Mouse (Mus musculus) kidney, postnatal 25 days (tissue): ENCODE measurements around the gene Aox2.

ENCODE experiments used
- DNase-seq, 2 experiments: peaks; one replicate each; pipeline ENCODE4 v3.0.0; 2021; ENCODE audit warnings: mixed read lengths in 2 of 2

Gene Aox2

DNA sequence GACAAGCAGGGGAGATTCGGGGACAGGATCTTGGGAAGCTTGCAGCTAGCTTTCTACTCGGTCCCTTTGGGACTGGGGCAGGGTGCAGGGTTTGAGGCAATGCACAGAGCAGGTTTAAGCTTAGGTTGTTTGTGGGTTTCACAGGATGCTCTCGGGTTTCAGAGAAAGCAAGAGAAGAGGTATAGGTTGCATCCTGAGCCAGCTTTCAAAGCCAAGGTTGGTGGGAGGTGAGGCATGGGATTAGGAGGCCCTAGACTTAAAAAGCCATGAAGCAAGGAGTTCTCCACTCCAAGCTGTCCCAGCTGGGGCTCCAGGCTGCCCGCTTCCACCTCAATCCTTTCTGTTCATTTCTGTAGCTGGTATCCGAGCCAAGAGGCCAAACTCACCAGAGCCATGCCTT, at the start of gene Aox2:
Gene Aox2 (plus strand): TSS at position 301 of the 400 bp plus-strand sequence.
- DNase-seq: no peak

DNA sequence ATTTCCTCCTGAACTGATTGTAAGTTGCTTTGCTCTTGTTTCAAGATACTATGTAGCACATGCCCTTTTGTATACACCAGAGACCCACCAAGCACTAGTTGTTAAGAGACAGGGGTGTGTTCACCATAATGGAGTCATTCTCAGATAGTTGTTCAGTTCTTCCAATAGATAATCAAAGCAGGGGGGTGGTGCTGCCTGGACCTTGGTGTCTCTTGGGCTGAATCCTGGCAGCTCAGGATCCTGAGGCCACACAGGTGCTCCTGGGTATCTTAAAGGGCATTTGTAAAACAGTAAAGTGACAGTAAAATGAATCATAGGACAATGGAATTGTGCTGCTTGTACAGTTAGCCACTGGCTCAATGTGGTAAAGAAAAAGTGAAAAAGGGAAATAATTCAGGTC, 49.2 kb upstream of the Aox2 start:
- DNase-seq: no peak

- DNase-seq: no peak
Measured at GRCm38 (mm10) chr1:58229774-58230173, 48.4 kb upstream of the Aox2 start.

DNA sequence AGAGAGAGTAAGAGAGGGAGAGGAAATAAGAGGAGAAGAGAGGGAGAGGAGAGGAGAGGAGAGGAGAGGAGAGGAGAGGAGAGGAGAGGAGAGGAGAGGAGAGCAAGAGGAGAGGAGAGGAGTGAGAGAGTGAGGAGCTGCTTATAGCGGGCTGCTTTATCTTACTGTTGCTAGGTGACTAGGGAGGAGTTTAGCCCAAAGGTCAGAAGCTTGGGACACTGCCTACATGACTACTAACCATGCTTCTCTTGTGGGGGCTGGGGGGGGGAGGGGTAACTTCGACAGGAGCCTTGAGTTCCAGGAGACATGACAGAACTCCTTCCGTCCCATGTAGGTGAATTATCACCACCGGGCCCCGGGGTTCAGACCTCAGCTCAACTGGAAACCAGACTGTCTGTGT, 47.6 kb upstream of the Aox2 start:
- no peak for DNase-seq

DNA sequence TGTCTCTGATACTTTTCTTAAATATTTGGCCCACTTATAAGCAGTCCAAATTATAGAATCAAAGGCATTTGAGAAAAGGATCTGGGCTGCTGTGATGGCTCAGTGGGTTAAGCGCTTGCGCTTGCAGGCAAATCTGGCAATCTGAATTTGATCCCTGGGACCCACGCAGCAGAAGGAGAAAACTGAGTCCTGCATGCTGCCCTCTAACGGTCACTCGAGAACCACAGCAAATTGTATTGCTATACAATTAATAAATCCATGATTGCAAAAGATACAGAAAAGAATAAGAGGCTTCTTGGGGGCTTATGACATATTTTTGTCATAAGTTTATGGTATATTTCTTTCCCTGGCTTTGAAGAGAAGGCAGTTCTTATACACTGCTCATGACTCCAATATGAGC, 42.7 kb upstream of the Aox2 start:
- DNase-seq: no peak

DNA sequence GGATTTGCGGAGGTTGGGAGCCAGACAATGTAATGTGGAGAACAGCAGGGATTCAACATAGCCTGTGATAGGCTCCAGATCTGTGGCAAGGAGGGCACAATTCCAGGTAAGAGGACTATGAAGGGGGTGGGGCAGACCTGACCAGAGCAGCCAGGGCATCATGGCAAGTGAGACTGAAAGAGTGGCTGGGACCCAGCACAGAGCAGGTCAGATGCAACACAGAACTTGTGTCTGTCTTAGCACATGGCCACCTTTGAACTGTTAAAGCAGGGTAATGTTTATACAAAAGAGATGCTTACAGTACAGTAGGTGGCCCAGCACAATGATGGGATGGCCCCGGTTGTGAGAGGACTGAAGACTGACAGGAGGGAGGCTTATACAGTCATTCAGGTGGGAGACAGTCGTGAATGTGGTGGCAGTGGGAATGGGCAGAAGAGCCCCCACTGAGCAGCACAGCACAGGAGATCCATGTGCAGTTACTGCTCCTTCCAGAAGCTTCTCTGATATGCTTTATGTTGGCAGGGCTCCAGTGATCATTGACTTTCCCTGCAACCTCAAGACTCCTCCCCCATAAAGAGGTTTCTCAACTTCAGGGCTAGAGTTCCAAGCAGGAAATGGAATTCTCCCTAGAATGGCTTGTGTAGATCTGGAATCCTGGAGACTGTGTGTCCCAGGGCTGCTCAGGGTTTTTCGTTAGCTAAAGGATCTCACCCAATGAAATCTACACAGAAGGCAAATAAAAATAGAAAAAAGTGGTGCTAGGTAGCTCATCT, 40.4 kb upstream of the Aox2 start:
- peak; percentile 28 to 35 for DNase-seq

GRCm38 (mm10) chr1:58238440-58238839, 39.7 kb upstream of the Aox2 start:
- DNase-seq: no peak

GRCm38 (mm10) chr1:58238961-58239360, 39.2 kb upstream of the Aox2 start:
- DNase-seq: no peak

GRCm38 (mm10) chr1:58240347-58240746, 37.8 kb upstream of the Aox2 start:
- DNase-seq: no peak

DNA sequence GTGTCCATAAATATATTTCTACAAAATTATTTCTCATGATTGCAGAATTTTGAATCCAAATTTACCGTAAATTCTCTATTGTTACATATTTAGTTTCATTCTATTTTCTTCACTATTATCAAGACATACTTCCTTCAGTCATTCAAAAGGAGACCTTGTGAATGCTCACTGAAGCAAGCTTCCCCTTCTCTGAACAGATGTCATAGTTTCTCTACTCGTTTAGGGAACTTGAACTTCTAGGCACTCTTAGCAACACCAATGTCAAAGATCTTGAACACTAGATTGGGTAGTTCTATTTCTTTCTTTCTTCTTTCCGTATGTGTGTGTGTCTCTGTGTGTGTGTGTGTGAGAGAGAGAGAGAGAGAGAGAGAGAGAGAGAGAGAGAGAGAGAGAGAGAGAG, 33.6 kb upstream of the Aox2 start:
- DNase-seq: no peak

GRCm38 (mm10) chr1:58248518-58248917, 29.6 kb upstream of the Aox2 start:
- no peak for DNase-seq

GRCm38 (mm10) chr1:58253466-58253865, 24.7 kb upstream of the Aox2 start:
- DNase-seq: no peak

- DNase-seq: no peak
Measured at GRCm38 (mm10) chr1:58257195-58257991, 20.7 kb upstream of the Aox2 start.

GRCm38 (mm10) chr1:58260311-58260710, 17.8 kb upstream of the Aox2 start:
- no peak for DNase-seq

- DNase-seq: no peak
Measured at GRCm38 (mm10) chr1:58268231-58268630, 9.9 kb upstream of the Aox2 start.

DNA sequence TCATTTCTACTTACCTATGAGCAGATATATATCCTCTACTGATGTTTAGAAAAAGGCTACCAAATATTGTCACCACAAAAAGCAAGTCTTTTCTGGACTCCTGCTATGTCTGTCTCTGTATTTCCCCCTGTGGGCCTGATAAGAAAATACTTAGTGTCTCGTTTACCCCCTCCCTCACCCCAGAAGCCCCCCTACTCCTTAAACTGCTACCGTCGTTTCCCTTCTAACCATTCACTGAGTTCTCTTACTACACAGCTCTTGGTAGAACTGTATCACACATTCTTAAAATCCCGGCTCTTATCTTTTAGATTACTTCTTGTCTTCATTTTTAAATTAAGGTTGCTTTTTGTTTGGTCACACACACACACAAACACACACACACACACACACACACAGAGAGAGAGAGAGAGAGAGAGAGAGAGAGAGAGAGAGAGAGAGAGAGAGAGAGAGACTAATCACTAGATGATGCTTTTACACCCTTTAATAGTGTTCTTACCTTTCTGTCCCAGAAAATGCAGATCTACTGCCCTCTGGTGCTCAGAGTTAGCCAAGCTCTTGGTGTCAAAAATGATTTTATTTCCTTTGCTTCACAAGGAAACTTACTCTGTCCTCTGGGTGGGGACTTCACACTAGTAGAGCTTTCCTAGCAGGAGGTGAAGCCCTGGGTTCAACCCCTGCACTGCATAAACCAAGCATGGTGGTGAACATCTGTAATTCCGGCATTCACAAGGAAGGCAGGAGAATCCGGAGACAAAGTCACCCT, 7.1 kb upstream of the Aox2 start:
- DNase-seq: peak in 1 of 2 experiments; percentile 57

GRCm38 (mm10) chr1:58275879-58276278, 2.2 kb upstream of the Aox2 start:
- no peak for DNase-seq

- no peak for DNase-seq
Measured at GRCm38 (mm10) chr1:58278513-58278912, 387 bp downstream of the Aox2 start.

- DNase-seq: no peak
Measured at GRCm38 (mm10) chr1:58280381-58280780, 2.3 kb downstream of the Aox2 start.

DNA sequence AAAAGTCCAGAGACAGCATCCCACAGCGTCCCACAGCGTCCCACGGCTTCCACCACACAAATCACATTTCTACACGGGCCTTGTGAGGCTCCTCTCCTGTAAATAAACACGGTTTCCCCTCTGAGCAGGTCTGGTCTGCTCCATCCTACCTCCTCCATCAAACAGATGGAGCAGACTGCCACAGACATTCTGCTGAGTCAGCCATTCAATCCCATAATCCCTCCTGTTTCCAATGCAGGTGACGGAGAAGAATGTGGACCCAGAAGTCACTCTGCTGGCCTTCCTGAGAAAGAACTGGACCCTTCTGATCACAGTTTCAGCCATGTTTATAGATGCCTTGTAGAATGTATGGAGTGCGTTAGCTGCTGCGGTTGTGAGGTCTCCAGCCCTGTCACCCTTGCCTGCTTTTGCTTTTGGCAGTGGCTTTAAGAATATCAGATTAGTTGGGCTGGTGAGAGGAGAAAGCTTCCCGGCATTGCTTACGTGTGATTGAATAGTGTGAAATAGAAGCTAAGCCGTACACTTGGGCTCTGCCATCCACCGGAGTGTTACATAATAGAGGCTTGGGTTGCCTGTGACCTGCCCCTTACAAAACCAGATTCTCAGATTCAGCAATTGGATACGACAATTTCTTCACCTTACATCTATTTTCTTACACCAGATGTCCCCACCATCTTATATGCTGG, 3.0 kb downstream of the Aox2 start:
- no peak for DNase-seq

DNA sequence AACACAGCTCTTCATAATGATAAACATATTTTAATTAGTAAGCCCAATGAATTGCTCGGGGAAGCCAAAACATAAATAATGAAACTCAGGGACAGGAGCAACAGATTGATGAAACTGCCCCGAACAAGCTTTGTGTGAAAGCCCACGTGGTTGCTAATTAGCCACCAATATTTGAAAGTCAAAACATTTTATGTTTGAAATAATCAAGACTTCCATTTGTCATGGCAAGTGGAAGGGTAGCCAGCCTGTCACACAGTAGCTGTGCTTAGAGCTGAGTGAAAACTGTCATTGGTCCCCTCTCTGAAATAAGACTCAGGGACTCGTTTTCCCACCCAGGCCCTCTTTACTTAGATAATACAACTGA, 3.5 kb downstream of the Aox2 start:
- DNase-seq: no peak

DNA sequence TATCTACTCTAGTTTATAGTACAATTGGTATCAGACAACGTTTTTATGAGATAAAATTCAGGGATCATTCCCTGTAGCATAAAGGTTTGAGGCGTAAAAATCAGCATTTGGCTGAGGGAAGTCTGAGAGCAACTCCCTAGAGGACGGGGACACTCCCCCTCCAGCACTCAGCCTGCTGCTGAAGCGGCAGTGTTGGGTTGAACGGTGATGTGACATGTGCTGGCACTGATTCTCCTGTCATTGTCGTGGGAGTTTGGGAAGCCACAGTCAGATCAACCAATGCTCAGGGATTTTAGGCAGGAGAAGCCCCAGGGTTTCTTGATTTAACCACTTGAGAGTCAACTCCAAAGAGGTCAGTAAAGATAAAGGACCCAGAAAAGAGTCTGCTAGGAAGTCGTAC, 6.4 kb downstream of the Aox2 start:
- no peak for DNase-seq

DNA sequence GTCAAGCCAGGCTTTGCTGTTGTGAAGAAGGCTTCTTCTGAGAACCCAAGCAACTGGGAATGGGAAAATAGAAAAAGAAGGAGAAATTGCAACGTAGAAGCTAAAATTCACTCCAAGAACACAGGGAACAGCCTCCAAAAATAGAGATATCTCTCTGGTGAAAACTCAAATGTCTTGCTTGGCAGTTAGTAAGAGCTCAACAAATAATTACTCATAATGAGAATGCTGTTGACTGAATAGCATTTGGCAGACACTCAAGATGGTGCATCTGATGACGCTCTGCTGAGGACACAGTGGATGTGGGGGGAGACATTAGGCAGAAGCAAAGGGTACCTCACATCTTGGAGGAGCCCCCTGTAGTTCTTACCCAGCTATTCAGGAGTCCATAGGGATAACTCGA, 10.0 kb downstream of the Aox2 start:
- DNase-seq: no peak
